Mouse (Mus musculus) E14TG2a.4 (cell line): Measurements from ENCODE around the gene Top2a.

ENCODE experiments used
- CTCF ChIP-seq: conservative IDR thresholded peaks from 2 replicates; pipeline ENCODE4 v1.5.1; 2014; ENCODE audit warnings: low read length
- NANOG ChIP-seq: IDR thresholded peaks from 2 replicates; pipeline ENCODE4 v1.6.1; 2014; ENCODE audit warnings: borderline replicate concordance, low read length, mixed read lengths

DNA sequence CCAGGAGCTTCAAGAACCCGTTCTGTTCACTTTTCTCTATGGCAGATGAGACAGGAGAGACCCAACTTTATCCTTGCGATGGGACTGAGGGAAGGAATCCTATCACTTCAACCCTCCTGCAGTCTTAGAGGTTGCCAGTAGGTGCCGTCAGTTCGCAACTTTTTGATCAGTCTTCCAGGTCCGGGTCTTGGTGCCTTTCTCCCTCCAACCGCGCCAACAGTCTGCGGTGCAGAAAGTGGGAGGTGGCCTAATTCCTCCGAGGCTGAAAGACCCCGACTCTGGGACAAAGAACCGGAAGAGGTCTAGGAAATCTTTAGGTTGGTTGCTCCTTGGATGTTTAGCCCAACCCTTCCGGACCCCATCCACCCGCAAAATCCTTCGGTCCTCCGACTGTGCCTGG lies 15.8 kb upstream of the Top2a start:
- TF ChIP-seq CTCF (peak; percentile 64), NANOG (no peak)
